Mouse (Mus musculus): ENCODE data around the gene Rgs1. TPM values are rescaled to one million over a fixed set of nuclear protein-coding genes. Genes with fewer than 3 reads are reported as not detected.

The Rgs1 gene
- total and polyA plus RNA-seq, 2 experiments, result 2.8 TPM; not detected in 1

- Histone ChIP-seq H3K36me3 (ENCODE audit: control insufficient read depth, insufficient read depth, low read length) (no peaks in the 10 kb centered on the region), H3K4me3 (ENCODE audit: insufficient read depth, low read depth, low read length) (no peak overlapping the region), H3K27ac (replicated peaks; ENCODE audit: insufficient read depth, low read depth, low read length) (no peak overlapping the region), H3K4me1 (ENCODE audit: control insufficient read depth, insufficient read depth, low read length) (no peaks in the 10 kb centered on the region), H3K27me3 (ENCODE audit: control insufficient read depth, insufficient read depth, low read length) (no peaks in the 10 kb centered on the region), H3K9ac (ENCODE audit: low read depth, low read length) (no peak overlapping the region), H3K79me2 (ENCODE audit: control insufficient read depth, insufficient read depth, low read length) (no peaks in the 10 kb centered on the region)
- no peak for TF ChIP-seq CTCF (IDR thresholded peaks at IDR 0.05; ENCODE audit: low read depth, low read length)
- TF ChIP-seq POLR2A (IDR thresholded peaks at IDR 0.05; ENCODE audit: extremely low read depth, insufficient read depth, low read length), result no peak
- DNase-seq (ENCODE audit: extremely low read depth, low read depth, low spot score), result no peak
- 69% methylated on average over 7 of the region's 7 CpGs for WGBS
Measured at GRCm38 (mm10) chr1:144206281-144207061, 42.6 kb downstream of the Rgs1 start.

- TF ChIP-seq CTCF (IDR thresholded peaks at IDR 0.05; ENCODE audit: low read depth, low read length) (no peak), POLR2A (IDR thresholded peaks at IDR 0.05; ENCODE audit: extremely low read depth, insufficient read depth, low read length) (no peak)
- 87% methylated on average over 2 of the region's 2 CpGs for WGBS
- H3K4me3 ChIP-seq (ENCODE audit: insufficient read depth, low read depth, low read length), result no peak overlapping the region
- no peaks in the 10 kb centered on the region for H3K79me2 ChIP-seq (ENCODE audit: control insufficient read depth, insufficient read depth, low read length)
- H3K9ac ChIP-seq (ENCODE audit: low read depth, low read length), result no peak overlapping the region
- H3K36me3 ChIP-seq (ENCODE audit: control insufficient read depth, insufficient read depth, low read length), result no peaks in the 10 kb centered on the region
- no peak overlapping the region for H3K27ac ChIP-seq (replicated peaks; ENCODE audit: insufficient read depth, low read depth, low read length)
- no peak for DNase-seq (ENCODE audit: extremely low read depth, low read depth, low spot score)
- H3K27me3 ChIP-seq (ENCODE audit: control insufficient read depth, insufficient read depth, low read length), result no peaks in the 10 kb centered on the region
- H3K4me1 ChIP-seq (ENCODE audit: control insufficient read depth, insufficient read depth, low read length), result no peaks in the 10 kb centered on the region
Measured at GRCm38 (mm10) chr1:144204766-144205165, 44.3 kb downstream of the Rgs1 start.

- Histone ChIP-seq H3K9ac (ENCODE audit: low read depth, low read length) (no peak overlapping the region), H3K27ac (replicated peaks; ENCODE audit: insufficient read depth, low read depth, low read length) (no peak overlapping the region), H3K4me3 (ENCODE audit: insufficient read depth, low read depth, low read length) (no peak overlapping the region), H3K36me3 (ENCODE audit: control insufficient read depth, insufficient read depth, low read length) (no peaks in the 10 kb centered on the region), H3K79me2 (ENCODE audit: control insufficient read depth, insufficient read depth, low read length) (no peaks in the 10 kb centered on the region), H3K27me3 (ENCODE audit: control insufficient read depth, insufficient read depth, low read length) (no peaks in the 10 kb centered on the region), H3K4me1 (ENCODE audit: control insufficient read depth, insufficient read depth, low read length) (no peaks in the 10 kb centered on the region)
- 76% methylated on average over 4 of the region's 4 CpGs for whole genome bisulfite sequencing
- TF ChIP-seq POLR2A (IDR thresholded peaks at IDR 0.05; ENCODE audit: extremely low read depth, insufficient read depth, low read length) (no peak), CTCF (IDR thresholded peaks at IDR 0.05; ENCODE audit: low read depth, low read length) (no peak)
- no peak for DNase-seq (ENCODE audit: extremely low read depth, low read depth, low spot score)
Measured at GRCm38 (mm10) chr1:144202939-144203338, 46.1 kb downstream of the Rgs1 start.

- 62% methylated on average over 2 of the region's 2 CpGs for WGBS
- DNase-seq (ENCODE audit: extremely low read depth, low read depth, low spot score), result peak; percentile 24
- Histone ChIP-seq H3K27me3 (ENCODE audit: control insufficient read depth, insufficient read depth, low read length) (no peaks in the 10 kb centered on the region), H3K79me2 (ENCODE audit: control insufficient read depth, insufficient read depth, low read length) (no peaks in the 10 kb centered on the region), H3K27ac (replicated peaks; ENCODE audit: insufficient read depth, low read depth, low read length) (no peak overlapping the region), H3K36me3 (ENCODE audit: control insufficient read depth, insufficient read depth, low read length) (no peaks in the 10 kb centered on the region), H3K4me3 (ENCODE audit: insufficient read depth, low read depth, low read length) (no peak overlapping the region), H3K9ac (ENCODE audit: low read depth, low read length) (no peak overlapping the region), H3K4me1 (ENCODE audit: control insufficient read depth, insufficient read depth, low read length) (no peaks in the 10 kb centered on the region)
- TF ChIP-seq POLR2A (IDR thresholded peaks at IDR 0.05; ENCODE audit: extremely low read depth, insufficient read depth, low read length) (no peak), CTCF (IDR thresholded peaks at IDR 0.05; ENCODE audit: low read depth, low read length) (no peak)
Measured at GRCm38 (mm10) chr1:144200496-144200895, 48.5 kb downstream of the Rgs1 start.

GRCm38 (mm10) chr1:144199538-144199937 lies 49.5 kb downstream of the Rgs1 start:
- Histone ChIP-seq H3K4me3 (ENCODE audit: insufficient read depth, low read depth, low read length) (no peak overlapping the region), H3K4me1 (ENCODE audit: control insufficient read depth, insufficient read depth, low read length) (no peaks in the 10 kb centered on the region), H3K27me3 (ENCODE audit: control insufficient read depth, insufficient read depth, low read length) (no peaks in the 10 kb centered on the region), H3K9ac (ENCODE audit: low read depth, low read length) (no peak overlapping the region), H3K79me2 (ENCODE audit: control insufficient read depth, insufficient read depth, low read length) (no peaks in the 10 kb centered on the region), H3K36me3 (ENCODE audit: control insufficient read depth, insufficient read depth, low read length) (no peaks in the 10 kb centered on the region), H3K27ac (replicated peaks; ENCODE audit: insufficient read depth, low read depth, low read length) (no peak overlapping the region)
- 37% methylated on average over 1 of the region's 1 CpGs for WGBS
- DNase-seq (ENCODE audit: extremely low read depth, low read depth, low spot score), result no peak
- TF ChIP-seq CTCF (IDR thresholded peaks at IDR 0.05; ENCODE audit: low read depth, low read length) (no peak), POLR2A (IDR thresholded peaks at IDR 0.05; ENCODE audit: extremely low read depth, insufficient read depth, low read length) (no peak)

- Histone ChIP-seq H3K4me1 (ENCODE audit: control insufficient read depth, insufficient read depth, low read length) (no peaks in the 10 kb centered on the region), H3K79me2 (ENCODE audit: control insufficient read depth, insufficient read depth, low read length) (no peaks in the 10 kb centered on the region), H3K36me3 (ENCODE audit: control insufficient read depth, insufficient read depth, low read length) (no peaks in the 10 kb centered on the region), H3K4me3 (ENCODE audit: insufficient read depth, low read depth, low read length) (no peak overlapping the region), H3K27ac (replicated peaks; ENCODE audit: insufficient read depth, low read depth, low read length) (no peak overlapping the region), H3K27me3 (ENCODE audit: control insufficient read depth, insufficient read depth, low read length) (no peaks in the 10 kb centered on the region), H3K9ac (ENCODE audit: low read depth, low read length) (no peak overlapping the region)
- WGBS, result 31% methylated on average over 3 of the region's 3 CpGs
- peak; percentile 36 for DNase-seq (ENCODE audit: extremely low read depth, low read depth, low spot score)
- TF ChIP-seq CTCF (IDR thresholded peaks at IDR 0.05; ENCODE audit: low read depth, low read length) (peak; percentile 57), POLR2A (IDR thresholded peaks at IDR 0.05; ENCODE audit: extremely low read depth, insufficient read depth, low read length) (no peak)
Measured at GRCm38 (mm10) chr1:144197684-144198083, 51.4 kb downstream of the Rgs1 start.

Other genes starting within 250 kb of the Rgs1 start
- gene Rgs2, start 245.1 kb downstream of the Rgs1 start, total RNA-seq (2014; rRNA removed), result 2.6 and 3.2 TPM in 2 replicates
- gene Rgs2, start 245.1 kb downstream of the Rgs1 start, polyA plus RNA-seq (2012; rRNA removed), result 0.45 and 0.55 TPM in 2 replicates
- gene Rgs13, start 71.9 kb downstream of the Rgs1 start, total RNA-seq (2014; rRNA removed), result 0.18 and 0.47 TPM in 2 replicates
- not detected in 2 replicates for gene Rgs13, start 71.9 kb downstream of the Rgs1 start, polyA plus RNA-seq (2012; rRNA removed)